Mouse (Mus musculus): Measurements from ENCODE around the gene Fcrl6.

Gene Fcrl6

DNA sequence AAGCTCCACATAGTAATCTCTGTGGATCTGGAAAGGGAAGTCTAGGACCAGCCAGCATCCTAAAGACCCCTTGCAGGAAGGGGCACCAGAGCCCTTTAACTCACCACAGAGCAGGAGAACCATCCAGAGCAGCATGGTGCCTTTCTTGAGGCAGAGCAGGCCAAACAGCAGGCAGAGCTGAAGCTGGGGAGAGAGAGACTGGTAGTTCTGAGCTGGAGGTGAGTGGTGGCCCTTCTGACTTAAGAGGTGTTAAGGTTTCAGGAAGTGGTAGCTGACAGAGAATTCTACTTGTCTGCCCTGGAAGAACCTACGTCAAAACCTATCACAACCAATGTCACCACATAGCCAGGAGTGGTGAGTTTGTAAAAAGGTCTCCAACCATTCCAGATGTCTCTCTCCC lies at the start of gene Fcrl6:
TSS of gene Fcrl6 (minus strand) at position 226 of the 400 bp plus-strand sequence.
- DNase-seq (ENCODE audit: low spot score in 2 of 2), result no peak

DNA sequence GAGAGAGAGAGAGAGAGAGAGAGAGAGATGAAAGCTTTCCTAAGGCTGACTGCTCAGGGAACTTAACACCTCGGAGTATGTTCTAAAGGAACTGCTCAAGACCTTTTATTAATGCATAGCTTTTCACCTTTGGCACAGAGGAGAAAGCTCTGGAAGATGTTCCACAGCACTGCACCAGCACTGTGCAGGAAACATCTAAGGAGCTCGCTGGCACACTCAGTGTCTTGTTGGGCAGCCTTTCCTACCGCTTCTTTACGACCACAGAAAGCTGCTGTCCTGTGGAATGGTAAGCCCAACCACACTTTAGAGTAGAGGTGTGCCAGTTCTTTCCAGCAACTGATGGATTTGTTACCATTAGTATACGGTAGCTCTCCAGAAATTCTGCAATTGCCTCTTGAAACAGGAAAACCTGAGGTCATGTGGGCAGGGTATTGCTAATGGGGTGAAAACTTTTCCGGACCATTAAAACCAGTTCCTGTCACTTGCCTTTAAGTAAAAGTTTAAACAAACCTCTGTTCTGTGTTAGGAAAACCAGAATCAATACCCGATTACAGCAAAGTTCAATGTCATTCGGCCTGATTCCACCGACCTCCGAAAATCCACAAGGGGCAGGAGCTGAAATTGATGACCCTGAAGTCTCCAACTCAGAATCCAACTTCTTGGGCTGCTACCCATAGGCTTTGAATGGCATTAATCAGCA lies 49.1 kb upstream of the Fcrl6 start:
- DNase-seq (ENCODE audit: low spot score in 2 of 2), result no peak

DNA sequence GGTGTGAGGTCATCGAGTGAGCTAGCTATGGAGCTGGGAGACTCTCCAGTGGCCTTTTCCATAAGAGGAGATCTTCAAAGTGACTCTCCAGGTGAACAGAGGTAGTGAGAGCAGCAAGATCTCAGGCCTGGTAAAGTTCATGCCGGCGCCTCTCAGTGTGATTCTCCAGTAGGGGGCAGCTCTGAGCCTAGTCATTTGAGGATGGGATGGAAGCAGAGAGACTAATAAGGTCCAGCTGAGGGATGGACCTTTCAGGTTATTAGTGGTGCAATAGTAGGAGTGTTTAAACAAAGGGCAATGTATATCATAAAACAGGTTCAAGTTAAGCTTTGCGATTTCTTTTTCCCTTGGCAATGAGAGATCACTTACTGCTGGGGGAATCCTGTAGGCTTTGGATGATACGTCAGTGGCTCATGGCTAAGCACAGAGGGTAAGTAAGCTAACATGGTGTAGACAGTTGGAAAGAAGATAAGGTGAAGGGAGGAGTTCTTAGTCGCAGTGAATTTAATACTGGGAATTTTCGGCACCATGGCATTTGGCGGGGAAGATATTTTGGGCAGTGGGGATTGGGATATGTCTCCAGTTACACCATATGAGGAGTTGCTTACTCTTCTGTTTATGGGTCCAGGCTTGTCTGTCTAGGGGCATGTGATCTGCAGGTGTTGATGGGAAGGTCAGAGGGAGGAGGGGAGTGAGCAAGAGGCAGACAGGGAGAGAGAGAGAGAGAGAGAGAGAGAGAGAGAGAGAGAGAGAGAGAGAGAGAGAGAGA lies 48.4 kb upstream of the Fcrl6 start:
- DNase-seq (ENCODE audit: low spot score in 2 of 2), result no peak

DNA sequence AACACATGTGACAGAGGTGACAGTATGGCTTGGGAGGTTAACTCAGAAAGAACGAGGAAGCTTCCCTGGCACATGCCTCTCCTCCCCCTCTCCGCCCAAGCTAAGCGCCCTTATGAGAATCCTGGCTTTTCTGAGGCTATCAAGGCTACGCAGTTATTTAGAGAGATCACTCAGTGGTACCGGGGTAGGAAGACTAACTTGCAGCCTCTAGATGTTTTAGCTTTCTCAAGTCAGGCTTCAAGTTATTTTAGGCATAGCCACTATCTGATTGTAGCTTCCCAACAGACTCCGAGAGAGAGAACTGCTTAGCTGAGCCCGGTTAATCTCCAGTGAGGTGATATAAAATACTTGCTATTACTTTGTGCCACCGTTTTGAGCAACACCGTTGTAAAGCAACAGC lies 47.0 kb upstream of the Fcrl6 start:
- DNase-seq (ENCODE audit: low spot score in 2 of 2), result no peak

DNA sequence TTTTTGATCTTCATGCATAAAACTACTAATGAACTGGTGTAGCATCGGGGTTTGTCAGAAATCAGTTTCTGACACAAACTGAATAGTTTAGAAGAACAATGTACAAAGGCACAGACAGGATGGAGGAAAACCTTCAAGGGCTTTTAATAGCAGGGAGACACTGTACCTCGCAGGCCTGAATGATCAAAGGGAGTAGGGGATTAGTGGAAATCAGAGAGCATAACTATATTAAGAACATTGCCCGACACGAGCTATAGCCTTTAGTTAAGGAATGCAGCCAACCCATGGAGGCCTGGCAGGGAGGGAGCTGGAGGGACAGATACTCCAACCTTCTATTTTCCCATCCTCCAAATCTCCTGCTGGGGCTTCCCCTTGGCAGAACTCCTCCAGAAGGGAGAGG lies 44.9 kb upstream of the Fcrl6 start:
- no peak for DNase-seq (ENCODE audit: low spot score in 2 of 2)

DNA sequence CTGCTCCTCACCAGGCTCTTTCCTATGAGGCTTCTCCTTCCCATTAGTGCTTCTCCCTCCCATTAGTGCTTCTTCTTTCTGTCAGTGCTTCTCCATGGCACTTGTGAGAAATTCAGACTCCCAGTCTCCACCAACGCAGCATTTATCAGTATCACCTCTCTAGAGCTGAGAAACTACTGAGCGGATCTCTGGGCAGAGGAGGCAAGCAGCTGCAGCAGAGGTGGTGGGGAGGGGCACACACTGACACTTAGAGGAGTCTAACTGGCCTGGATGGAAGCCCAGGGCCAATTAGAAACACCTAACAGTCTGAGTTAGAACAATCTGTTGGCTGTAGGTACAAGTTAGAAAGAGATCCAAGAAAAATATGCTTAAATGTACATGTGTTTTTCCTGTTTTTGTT lies 36.4 kb upstream of the Fcrl6 start:
- no peak for DNase-seq (ENCODE audit: low spot score in 2 of 2)

DNA sequence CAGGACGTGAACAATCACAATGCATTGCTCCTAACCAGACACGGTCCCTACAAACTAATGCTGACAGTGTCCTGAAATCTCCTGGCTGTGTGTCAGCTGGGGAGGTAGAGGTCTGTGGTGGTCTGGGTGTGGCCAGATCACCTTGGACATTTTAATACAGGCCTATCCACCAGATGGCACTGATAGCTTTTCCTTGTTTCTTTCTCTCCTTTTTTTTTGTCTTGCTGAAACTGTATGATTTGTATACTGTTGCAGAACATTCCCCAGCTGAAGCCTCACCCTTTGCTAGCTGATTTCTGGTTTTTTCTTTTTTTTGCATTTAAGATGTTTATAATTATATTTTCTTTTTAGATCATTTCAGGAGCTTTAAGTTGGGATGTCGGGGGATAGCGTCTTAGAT lies 35.5 kb upstream of the Fcrl6 start:
- DNase-seq (ENCODE audit: low spot score in 2 of 2), result no peak

DNA sequence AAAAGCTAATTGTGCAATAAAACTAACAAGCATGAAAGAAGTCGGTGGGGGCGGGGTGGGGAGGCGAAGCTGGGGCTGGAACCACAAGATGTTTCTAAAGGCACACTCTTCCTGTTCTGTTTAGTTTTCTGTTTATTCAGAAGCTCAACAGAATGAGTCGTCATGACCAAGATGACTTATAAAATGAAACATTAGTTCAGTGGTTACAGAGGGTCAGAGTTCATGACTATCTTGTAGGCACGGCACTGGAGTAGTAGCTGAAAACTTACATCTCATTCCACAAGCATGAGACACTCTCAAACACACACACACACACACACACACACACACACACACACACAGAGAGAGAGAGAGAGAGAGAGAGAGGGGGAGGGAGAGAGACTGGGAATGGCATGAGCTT lies 33.9 kb upstream of the Fcrl6 start:
- DNase-seq (ENCODE audit: low spot score in 2 of 2), result no peak

DNA sequence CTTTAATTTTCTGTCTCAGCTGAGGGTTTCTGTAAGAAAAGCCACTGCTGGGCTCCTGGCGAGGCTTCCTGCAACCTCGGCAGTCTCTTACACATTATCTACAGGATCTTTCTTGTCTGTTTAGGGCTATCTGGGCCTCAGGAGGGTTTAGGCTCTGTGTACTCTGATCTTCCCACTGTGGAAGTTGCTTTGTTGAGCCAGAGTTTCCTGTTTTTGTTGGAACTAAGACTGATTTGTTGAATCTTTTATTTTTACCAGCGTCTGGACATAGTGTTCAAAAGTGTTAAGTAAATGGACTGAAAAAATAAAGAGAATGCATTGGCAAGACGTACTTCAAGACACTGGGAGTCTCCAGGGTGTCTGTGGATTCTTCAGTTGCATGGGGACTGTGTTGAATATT lies 32.9 kb upstream of the Fcrl6 start:
- no peak for DNase-seq (ENCODE audit: low spot score in 2 of 2)

DNA sequence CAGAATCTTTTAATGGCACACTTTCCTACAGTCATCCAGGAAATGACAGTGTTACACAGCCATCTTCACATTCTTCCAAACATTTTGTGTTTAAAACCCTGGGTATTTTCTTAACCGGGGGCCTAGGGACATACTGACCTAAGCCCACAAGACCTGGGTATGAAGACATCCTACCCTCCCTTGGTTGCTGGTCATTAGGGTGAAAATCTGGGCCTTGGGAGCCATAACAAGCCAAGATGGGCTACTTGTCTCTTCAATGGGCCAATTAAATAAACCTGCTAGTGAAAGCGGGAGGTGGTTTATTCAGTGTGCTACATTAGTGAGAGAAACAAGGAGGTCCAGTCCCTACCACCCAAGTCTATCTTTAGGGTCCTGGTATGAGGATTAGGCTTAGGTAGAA lies 31.8 kb upstream of the Fcrl6 start:
- DNase-seq (ENCODE audit: low spot score in 2 of 2), result no peak

DNA sequence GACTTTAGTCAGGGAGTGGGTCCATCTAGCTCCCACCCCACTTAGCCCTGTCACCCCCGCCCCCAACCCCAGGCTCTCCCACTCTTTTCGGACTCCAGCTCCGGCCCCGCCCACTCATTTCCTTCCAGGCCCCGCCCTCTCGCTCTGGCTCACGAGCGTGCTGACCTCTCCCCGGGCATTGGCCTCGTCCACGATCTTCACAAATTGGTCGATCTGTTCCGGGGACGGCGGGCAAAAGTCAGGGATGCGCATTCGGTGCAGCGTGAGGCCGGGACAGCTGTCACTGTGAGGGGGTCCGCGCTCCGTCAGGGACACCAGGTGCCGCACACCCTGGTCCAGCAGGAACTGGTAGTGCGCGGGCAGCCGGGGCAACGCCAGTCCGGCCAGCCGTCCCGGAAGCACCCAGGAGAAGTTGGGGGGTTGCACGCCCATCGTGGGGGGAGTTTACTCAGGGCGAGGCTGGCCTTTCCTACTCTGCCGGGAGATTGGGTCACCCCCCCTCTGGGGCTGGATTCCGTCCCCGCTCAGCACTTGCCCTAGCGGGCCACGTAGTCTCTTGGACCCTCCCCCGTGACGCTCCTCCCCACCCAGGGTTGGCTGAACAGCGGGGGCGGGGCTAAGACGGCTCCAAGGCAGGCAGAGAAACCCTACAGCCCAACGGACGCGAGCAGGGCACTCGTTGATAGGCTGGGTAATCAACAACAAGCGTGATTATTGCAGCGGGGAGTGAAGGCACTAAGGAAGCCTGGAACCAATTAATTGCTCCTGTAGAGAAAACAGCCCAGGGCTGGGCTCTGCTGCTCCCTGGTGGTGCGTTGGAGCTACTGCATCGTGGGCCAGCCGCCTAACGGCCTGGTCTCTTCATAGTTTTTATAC lies 30.3 kb upstream of the Fcrl6 start, which contains the start of gene Dusp23:
TSS of gene Dusp23 (minus strand) at position 512 of the 876 bp plus-strand sequence.
- peak; percentile 91 to 95 for DNase-seq (ENCODE audit: low spot score in 2 of 2)

DNA sequence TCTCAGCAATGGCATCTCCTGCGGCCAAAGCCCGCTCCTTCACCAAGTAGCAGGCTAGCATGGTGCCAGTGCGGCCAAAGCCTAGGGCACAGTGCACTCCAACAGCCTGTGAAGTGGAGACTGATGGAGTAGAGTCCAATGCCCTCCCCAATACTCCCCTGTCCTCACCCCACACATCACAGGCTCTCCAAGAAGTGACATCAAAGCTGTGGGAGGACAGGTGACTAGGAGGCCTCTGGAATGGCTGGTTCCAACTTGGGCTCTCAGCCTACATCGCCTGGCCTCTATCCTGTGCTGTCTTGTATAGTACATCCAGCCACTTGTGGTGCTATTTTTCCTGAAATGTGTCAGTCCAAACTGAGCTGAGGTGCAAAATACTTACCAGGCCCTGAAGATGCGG lies 29.4 kb upstream of the Fcrl6 start:
- no peak for DNase-seq (ENCODE audit: low spot score in 2 of 2)

DNA sequence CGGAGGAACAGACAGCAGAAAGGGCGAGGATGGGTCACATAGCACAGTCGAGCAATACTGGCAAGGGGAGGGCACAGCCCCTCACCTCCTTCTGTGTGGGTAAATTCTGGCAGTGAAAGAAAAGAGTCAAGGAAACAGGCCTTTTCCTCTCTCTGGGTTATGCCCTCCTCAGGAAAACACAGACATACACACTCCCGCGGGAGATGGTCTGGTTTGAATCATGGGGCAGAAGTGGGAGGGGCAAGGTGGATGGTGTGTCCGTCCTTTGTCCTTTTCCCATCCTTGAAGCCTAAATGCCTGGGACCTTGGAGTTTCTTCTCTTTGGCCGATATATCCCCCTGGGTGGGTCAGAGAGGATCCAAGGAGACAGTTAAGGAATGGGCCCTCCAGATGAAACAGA lies 27.5 kb upstream of the Fcrl6 start:
- no peak for DNase-seq (ENCODE audit: low spot score in 2 of 2)

DNA sequence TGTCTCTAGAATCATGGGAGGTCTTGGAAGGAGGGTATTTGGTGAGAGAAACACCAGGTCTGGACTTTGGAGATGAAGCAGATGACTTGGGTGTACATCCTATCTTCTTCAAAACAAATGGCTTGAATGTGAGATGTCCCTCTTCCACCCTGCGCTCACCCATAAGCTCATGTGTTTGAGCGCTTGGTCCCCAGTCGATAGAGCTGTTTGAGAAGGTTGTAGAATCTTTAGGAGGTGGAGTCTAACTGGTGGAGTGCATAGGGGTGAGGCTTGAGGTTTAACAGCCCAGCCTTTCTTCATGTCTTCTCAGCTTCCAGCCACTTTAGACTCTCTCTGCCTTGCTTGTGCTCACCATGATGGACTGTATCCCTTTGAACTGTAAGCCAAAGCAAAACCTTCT lies 24.0 kb upstream of the Fcrl6 start:
- DNase-seq (ENCODE audit: low spot score in 2 of 2), result no peak

DNA sequence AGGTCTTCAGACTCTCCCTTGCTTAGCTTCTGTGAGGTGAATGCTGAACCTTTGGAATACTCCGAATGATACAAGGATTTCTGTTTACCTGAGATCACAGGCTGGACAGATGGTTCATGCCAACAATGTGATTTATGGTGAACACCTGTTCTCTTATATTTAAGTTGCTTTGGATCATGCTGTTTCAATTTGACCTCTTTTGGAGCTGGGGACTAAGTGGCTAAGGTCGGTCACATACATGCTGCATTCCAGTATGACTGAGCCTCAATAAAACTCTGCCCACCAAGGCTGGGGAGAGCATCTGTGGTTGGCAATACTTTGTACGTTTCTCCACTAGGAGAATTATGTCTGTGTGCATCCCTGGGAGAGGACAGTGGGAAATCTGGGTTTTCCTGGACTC lies 21.7 kb upstream of the Fcrl6 start:
- DNase-seq (ENCODE audit: low spot score in 2 of 2), result no peak

DNA sequence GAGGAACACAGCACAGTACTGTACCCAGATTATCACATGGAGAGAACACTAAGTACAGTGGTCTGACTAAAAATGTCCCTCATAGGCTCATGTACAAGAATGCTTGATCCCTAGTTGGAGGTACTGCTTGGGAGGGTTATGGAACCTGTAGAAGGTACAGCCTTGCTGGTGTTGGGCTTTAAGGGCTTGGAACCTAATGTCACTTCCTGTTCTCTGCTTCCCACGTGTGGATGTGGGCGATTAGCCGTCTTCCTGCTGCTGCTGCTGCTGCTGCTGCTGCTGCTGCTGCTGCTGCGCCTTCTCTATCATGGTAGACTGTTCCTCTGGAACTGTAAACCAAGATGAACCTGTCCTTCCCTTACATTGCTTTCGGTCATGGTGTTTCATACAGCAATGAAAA lies 21.2 kb upstream of the Fcrl6 start:
- no peak for DNase-seq (ENCODE audit: low spot score in 2 of 2)

DNA sequence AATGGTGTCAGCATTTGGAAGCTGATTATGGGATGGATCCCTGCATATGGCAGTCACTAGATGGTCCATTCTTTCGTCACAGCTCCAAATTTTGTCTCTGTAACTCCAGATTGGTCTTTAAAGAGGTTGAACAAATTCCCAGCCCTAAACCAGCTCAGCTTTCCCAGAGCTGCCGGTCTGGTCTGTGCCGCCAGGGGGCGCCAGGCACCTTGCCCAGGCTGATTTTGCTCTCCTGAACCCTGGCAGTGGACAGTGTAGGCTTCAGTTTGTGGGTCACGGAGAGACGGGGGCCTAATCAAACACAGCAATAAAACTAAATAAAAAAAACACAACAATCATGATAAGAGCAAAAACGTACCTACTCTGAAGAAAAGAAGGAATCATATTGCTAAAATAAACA lies 16.9 kb upstream of the Fcrl6 start:
- peak in 1 of 2 experiments; percentile 59 for DNase-seq (ENCODE audit: low spot score in 2 of 2)

DNA sequence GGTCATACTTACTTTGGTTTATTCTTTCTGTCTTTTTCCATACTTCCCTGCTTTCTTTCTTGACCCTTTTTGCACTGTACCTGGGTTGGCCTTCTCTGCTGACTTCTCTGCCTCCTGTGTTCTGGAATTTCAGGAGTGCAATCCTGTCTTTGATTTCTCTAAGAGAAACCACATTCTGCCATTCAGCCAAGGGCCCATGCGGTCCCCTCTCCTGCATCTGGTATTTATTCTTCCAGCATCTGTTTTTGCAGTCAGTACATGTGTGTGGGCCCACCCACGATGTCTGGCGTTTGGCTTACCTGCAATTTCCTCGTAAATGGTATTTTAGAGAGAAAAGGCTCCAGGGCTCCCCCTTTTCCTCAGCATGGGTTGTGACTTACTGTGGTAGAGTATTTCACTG lies 15.8 kb upstream of the Fcrl6 start:
- no peak for DNase-seq (ENCODE audit: low spot score in 2 of 2)

DNA sequence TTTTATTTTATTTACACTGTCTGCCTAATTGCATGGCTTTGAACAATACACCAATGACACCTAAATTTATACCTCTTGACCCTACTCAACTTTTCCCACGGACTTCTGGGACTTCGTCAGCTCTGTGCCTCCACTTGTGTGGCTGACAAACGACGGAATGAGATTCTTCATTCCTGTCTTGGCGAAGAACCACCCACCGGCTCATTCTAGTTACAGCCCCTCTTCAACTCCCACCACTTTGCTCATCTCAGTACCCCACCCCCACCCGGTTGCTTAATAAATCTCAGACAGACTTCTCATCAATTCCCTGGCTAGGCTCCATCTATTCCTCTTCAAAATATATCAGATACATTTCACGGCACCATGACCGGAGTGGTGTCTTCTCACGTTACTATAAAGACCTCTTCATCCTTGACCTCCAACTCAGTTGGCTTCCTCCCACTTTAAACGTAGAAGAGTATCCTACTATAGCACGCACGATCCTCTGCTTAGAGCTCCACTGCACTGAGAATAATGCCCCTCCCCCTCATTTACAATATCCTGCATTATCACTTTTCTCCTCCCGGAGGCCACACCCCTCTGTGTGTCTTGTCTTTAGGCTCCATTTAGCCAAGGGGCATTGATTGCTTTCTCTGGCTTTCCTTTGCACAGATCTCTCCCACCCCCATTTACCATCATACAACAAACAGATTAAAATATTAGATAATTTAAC lies 15.2 kb upstream of the Fcrl6 start:
- DNase-seq (ENCODE audit: low spot score in 2 of 2), result no peak

DNA sequence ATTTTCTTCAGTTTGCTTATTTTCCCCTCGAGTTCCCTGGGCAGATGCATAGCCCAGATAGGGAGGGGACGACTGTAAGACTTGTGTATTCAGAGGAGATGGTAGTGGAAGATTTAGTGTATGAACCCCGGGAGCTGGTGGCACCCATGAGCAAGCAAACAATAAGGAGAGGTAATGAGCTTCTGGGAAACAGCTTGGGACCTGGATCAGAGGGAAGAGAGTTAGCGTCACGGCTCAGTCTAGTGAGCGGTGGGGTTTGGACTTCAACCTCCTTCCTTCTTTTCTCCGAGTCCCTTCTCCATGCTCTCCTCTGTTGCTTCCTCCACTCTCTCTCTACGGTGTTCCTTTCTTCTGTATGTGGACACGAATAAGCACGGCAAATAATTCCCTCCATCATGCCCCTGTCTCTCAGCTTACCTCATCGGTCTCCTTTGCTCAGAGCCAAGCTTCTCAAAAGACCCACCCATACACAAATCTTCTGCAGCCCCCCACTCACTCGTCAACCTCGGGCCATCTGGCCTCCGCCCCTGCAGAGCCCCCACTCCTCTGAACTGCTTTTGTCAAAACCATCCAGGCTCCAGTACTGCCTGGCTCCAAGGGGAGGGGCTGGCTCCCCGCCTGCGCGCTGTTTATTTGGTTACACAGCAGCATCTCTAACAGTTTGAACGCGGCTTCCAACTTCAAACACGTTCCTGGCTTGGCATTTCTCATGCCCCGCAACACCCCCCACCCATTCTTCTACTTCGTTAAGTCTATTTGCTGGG lies 14.4 kb upstream of the Fcrl6 start:
- DNase-seq (ENCODE audit: low spot score in 2 of 2), result no peak

DNA sequence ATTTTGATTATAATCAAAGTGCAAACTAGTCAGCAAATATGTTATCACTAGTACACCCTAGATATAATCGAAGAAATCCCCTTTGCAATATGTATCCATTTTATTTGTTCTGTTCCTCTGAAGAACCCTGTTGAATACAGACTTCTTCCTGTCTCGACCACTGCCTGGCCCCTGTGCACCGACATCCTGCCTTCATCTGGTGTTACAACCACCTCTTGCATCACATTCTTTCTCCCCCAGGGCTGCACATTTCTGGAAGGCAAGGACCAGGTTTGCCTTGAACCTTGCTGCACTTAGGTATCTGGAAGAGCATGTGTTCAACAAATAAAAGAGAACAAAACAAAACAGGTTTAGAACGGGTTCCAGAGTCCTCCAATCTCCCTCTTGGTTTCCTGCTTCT lies 13.1 kb upstream of the Fcrl6 start:
- no peak for DNase-seq (ENCODE audit: low spot score in 2 of 2)
